Mouse (Mus musculus) small intestine, adult 2 months (tissue): ENCODE measurements around the gene Cdh13. TPM values are rescaled to one million over a fixed set of nuclear protein-coding genes. Genes with fewer than 3 reads are reported as not detected.

Experiments
- H3K27ac ChIP-seq: fragments of 200-500 bp; 2 replicates; pipeline ENCODE4 v1.5.1; 2012; ENCODE audit warnings: low read depth, low read length, control low read depth, inconsistent platforms; ENCODE audit not compliant: insufficient read depth
- H3K27me3 ChIP-seq: fragments of 200-500 bp; 2 replicates; pipeline ENCODE4 v1.6.1; 2012; ENCODE audit warnings: mild to moderate bottlenecking, moderate library complexity, low read length, inconsistent platforms; ENCODE audit not compliant: control insufficient read depth, insufficient read depth
- H3K36me3 ChIP-seq: fragments of 200-500 bp; 2 replicates; pipeline ENCODE4 v1.6.1; 2012; ENCODE audit warnings: mild to moderate bottlenecking, low read length, control low read depth, inconsistent platforms; ENCODE audit not compliant: control insufficient read depth, insufficient read depth
- H3K4me1 ChIP-seq: fragments of 200-500 bp; 2 replicates; pipeline ENCODE4 v1.6.1; 2012; ENCODE audit warnings: low read length, inconsistent platforms, mixed read lengths; ENCODE audit not compliant: control insufficient read depth, insufficient read depth, insufficient read length
- H3K4me3 ChIP-seq: fragments of 200-500 bp; 2 replicates; pipeline ENCODE4 v1.5.1; 2012; ENCODE audit warnings: low read depth, mild to moderate bottlenecking, control low read depth, inconsistent platforms, low read length, moderate library complexity
- CTCF ChIP-seq: fragments of 200-500 bp; IDR thresholded peaks from 2 replicates; pipeline ENCODE4 v1.5.1; 2012; ENCODE audit warnings: low read depth, mild to moderate bottlenecking, control low read depth, inconsistent platforms, low read length, moderate library complexity, mixed read lengths; ENCODE audit not compliant: insufficient replicate concordance, insufficient read length; ENCODE audit errors: extremely low read depth
- POLR2A ChIP-seq: fragments of 200-500 bp; IDR thresholded peaks from 2 replicates; pipeline ENCODE4 v1.6.1; 2012; ENCODE audit warnings: low read depth, mild to moderate bottlenecking, control low read depth, inconsistent platforms, low read length, moderate library complexity
- WGBS: fragments of 180-500 bp; shearing (Covaris S2); methylation state at CpG from one replicate; pipeline ENCODE4 v1.1.7; 2018; 5-methylcytosine and 5-hydroxymethylcytosine counted together
- polyA plus RNA-seq: library from polyadenylated mRNA; depleted of rRNA; stranded (reverse); fragments of >200 nt; gene quantifications from 2 replicates; pipeline ENCODE4 v1.2.3, GENCODE M21; 2012

Cdh13 gene
- polyA plus RNA-seq, 1 experiment: 4.6 TPM

DNA sequence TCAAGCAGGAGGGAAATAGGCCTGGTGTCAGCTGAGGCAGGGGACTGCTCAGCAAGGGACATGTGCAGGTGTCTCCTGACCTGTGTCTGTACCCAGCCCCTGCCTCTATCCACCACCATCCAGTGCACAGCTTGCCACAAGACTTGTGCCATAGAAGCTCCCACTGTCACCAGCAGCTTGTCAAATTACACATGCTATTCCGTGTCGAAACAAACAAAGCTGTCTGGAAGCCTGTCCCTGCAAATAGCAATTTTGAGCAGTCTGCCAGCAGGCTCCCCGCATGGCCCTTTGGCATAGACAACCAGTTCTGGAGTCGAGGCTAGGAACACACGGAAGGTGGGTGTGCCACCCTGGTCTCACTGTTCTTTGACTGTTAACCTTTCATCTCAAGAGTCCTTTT lies 875.1 kb downstream of the Cdh13 start:
- WGBS: 82% methylated on average over 5 of the region's 5 CpGs
- no peaks in the 10 kb centered on the region for H3K36me3 ChIP-seq
- H3K4me3 ChIP-seq: no peak overlapping the region
- H3K27me3 ChIP-seq: no peaks in the 10 kb centered on the region
- no peak overlapping the region for H3K27ac ChIP-seq
- TF ChIP-seq CTCF (no peak), POLR2A (no peak)
- no peaks in the 10 kb centered on the region for H3K4me1 ChIP-seq

DNA sequence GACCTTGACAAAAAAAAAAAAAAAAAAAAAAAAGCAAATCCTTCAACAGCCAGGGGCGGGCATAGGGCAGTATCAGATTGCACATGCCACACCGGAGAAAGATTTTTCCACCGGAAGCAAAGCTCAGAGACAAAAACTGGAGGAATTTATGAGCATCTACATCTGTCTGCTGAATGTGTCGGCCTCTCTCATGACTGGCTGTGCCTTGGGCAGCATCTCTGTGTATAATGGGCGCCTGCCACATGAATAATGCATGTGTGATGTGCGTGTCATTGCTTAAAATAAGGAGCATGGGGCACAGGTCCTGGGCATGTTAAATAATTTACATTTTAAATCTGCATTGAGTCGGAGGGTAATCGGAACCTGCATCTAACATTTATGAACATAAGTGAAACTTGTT lies 876.3 kb downstream of the Cdh13 start:
- no peak overlapping the region for H3K4me3 ChIP-seq
- 60% methylated on average over 8 of the region's 8 CpGs for WGBS
- TF ChIP-seq CTCF (no peak), POLR2A (no peak)
- H3K27me3 ChIP-seq: no peaks in the 10 kb centered on the region
- H3K4me1 ChIP-seq: no peaks in the 10 kb centered on the region
- H3K36me3 ChIP-seq: no peaks in the 10 kb centered on the region
- H3K27ac ChIP-seq: no peak overlapping the region

DNA sequence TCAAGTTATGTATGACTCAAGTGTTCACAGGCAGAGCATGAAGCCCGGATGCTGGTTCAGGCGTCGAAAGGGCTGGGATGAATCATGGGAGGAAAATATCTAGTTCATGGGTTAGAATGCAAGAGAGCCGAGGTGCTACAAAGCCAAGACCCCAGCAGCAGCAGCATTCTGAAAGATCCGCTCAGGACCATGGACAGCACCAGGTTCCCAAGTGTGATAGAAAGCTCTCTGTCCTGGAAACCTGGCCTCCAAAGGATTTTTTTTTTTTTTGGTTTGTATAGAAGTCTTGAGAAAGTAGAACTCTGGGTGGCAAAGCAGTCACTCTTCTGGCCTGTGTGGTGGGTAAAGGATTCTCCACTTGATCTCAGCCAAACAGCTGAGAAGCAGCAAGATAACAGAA lies 880.5 kb downstream of the Cdh13 start:
- H3K4me3 ChIP-seq: no peak overlapping the region
- TF ChIP-seq CTCF (no peak), POLR2A (no peak)
- H3K4me1 ChIP-seq: no peaks in the 10 kb centered on the region
- H3K27ac ChIP-seq: no peak overlapping the region
- 60% methylated on average over 5 of the region's 5 CpGs for WGBS
- no peaks in the 10 kb centered on the region for H3K36me3 ChIP-seq
- H3K27me3 ChIP-seq: no peaks in the 10 kb centered on the region

DNA sequence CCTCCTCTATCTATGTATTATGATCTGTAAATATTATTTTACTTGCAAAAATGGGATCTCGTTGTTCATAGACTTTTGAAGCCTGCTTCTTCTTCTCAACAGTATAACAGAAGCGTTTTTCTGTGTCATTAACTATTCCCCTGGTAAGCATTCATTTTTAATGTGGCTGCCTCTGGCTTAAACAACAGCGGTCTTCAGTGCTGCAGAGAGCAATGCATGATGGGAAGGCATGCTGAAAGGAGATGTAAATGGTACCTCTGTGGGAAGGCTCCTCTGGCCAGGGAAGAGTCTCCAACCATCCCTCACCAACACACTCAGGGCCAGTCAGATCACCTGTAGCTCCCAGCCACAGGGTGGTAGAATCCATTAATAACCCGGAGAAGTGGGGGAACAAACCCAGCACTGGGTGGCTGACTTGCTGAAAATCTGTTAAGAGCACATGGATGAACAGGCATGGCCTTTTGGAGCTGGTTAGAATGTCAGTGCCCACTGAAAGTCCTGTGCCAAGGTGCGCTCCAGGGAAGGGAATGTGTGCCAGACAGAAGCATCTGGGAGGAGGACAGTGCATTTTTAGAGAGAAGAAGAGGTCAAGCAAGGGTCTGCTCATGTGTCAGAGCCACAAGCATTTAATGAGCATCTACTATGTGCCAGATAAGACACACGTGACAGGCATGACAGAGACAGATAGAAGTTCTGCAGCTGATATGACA lies 893.8 kb downstream of the Cdh13 start:
- Histone ChIP-seq H3K36me3 (no peaks in the 10 kb centered on the region), H3K27me3 (no peaks in the 10 kb centered on the region), H3K4me3 (no peak overlapping the region), H3K27ac (no peak overlapping the region), H3K4me1 (no peaks in the 10 kb centered on the region)
- WGBS: 77% methylated on average over 6 of the region's 6 CpGs
- TF ChIP-seq CTCF: no peak
- no peak for TF ChIP-seq POLR2A

DNA sequence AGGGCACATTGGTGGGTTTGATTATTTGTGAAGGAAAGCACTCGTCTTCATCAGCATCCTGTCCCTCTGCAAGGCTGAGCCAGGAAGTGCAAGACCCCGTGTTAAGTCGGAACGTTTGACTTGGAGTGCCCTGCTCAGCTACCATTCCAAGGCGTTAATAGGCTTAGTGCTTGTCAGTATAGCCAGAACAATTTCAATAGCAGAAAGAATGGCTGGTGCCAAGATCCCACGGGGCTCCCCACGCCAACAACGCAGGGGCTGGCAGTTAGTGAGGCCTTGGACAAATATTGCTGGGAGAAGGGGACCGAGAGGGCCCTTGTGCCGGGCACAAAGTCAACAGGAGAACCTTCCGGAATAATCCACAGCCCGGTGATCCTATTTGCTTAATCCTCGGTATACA lies 897.1 kb downstream of the Cdh13 start:
- 42% methylated on average over 13 of the region's 13 CpGs for WGBS
- H3K4me1 ChIP-seq: no peaks in the 10 kb centered on the region
- no peak overlapping the region for H3K4me3 ChIP-seq
- H3K36me3 ChIP-seq: no peaks in the 10 kb centered on the region
- H3K27ac ChIP-seq: no peak overlapping the region
- no peaks in the 10 kb centered on the region for H3K27me3 ChIP-seq
- TF ChIP-seq CTCF (no peak), POLR2A (no peak)

DNA sequence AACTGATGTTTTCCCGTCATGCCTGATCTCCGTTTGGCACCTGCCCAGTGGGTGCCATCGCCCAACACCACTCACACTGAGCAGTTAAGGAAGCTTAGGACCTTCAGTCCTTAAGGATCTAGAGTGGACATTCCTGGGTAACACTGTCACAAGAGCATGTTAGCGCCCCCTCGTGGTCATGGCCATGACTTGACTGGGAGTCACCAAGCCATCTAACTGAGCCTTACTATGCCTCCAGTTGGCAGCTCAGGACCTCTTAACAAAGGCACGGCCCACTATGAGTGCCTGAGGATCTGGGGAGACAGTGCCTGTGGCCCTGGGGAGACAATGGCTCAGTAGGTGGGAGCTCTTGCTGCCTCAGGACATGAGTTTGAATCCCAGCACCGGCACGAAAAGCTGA lies 912.2 kb downstream of the Cdh13 start:
- no peaks in the 10 kb centered on the region for H3K27me3 ChIP-seq
- H3K4me3 ChIP-seq: no peak overlapping the region
- peak; percentile 21; the same call in 1 of the 2 replicates for TF ChIP-seq CTCF
- no peak for TF ChIP-seq POLR2A
- no peaks in the 10 kb centered on the region for H3K4me1 ChIP-seq
- H3K36me3 ChIP-seq: no peaks in the 10 kb centered on the region
- H3K27ac ChIP-seq: no peak overlapping the region
- WGBS: 55% methylated on average over 8 of the region's 8 CpGs

DNA sequence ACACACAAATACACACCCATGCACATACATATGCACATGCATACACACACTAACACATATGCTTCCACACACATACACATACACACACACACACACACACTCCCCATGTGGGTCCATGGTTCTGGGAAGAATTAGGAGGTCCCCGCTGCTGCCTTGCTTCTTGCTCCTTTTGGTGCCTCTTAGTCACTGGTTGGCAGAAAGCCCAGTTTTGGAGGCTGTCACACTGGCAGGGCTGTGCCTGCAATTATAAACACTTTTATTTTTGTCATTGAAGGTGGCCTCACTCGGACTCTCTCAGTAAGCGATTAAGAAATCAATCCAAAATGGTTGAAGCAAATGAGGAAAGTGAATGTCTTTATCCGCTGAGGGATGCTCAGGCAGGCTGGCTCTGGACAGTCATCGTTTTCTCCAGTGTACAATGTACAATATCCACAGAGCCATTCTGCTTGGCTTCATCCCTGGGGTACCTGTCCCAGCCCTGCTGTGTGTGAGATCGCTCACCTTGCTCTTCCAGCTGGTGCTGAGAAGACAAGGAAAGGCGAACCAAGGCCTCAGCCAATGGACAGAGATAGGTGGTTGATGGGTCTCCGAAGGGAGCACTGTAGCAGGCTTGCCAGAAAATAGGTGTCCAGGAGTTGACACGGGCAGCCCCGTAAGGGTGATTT lies 913.1 kb downstream of the Cdh13 start:
- Histone ChIP-seq H3K27me3 (no peaks in the 10 kb centered on the region), H3K27ac (no peak overlapping the region), H3K36me3 (no peaks in the 10 kb centered on the region), H3K4me3 (no peak overlapping the region), H3K4me1 (no peaks in the 10 kb centered on the region)
- 72% methylated on average over 10 of the region's 10 CpGs for WGBS
- TF ChIP-seq CTCF (no peak), POLR2A (no peak)
